Mouse (Mus musculus) ES-Bruce4 (cell line): ENCODE data around the gene Rps6kl1.

Experiments used
- CTCF ChIP-seq: IDR thresholded peaks from one replicate; pipeline ENCODE4 v1.8.1; 2011; ENCODE audit warnings: low read depth, low read length
- EP300 ChIP-seq: IDR thresholded peaks from 2 replicates; pipeline ENCODE4 v1.6.1; 2011; ENCODE audit warnings: low read depth, low read length; ENCODE audit not compliant: insufficient read depth

DNA sequence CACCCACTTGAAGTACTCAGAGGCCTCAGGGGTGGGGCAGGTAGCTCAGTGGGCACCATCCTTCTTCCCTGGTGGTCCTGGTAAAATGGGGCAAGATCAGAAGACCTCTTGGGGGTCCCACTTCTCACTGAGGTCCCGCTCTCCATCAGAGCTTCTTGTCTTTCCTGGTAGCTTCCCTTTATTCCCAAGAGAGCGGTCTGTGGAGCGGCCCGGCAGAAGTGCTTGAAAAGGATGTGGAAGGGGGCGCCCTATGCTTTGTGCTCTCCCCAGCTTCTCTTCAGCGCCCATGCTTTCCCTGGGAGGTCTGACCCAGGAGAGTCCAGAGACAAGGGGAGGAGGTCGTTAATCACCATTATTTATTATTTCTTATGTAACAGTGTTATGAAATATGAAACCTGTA, 46.3 kb upstream of the Rps6kl1 start:
- TF ChIP-seq EP300 (no peak), CTCF (no peak)
